Mouse (Mus musculus) limb, embryonic 14.5 days (tissue): ENCODE measurements around the gene Plod1. TPM values are rescaled to one million over a fixed set of nuclear protein-coding genes. Genes with fewer than 3 reads are reported as not detected.

Experiments
- ATAC-seq: fragments of 200-750 bp; cut with Nextera tagmentation; 2 replicates; pipeline ENCODE4 v1.8.0; 2017; ENCODE audit warnings: low read depth, moderate number of reproducible peaks, moderate TSS enrichment; ENCODE audit not compliant: low FRiP score
- DNase-seq: peaks from one replicate; pipeline ENCODE4 v3.0.0-alpha.2; 2015; ENCODE audit warnings: low spot score
- H3K27ac ChIP-seq: fragments of 300-500 bp; sonication (generic); replicated peaks from 2 replicates; pipeline ENCODE4 v1.5.1; 2014; ENCODE audit warnings: low read depth, mild to moderate bottlenecking, low read length, moderate library complexity, mixed read lengths
- H3K27me3 ChIP-seq: fragments of 300-500 bp; sonication (generic); 2 replicates; pipeline ENCODE4 v1.6.1; 2014; ENCODE audit warnings: low read length, mixed read lengths; ENCODE audit not compliant: control insufficient read depth, insufficient read depth
- H3K36me3 ChIP-seq: fragments of 300-500 bp; sonication (generic); 2 replicates; pipeline ENCODE4 v1.6.1; 2014; ENCODE audit warnings: mild to moderate bottlenecking, low read length, moderate library complexity, mixed read lengths; ENCODE audit not compliant: control insufficient read depth, insufficient read depth
- H3K4me1 ChIP-seq: fragments of 300-500 bp; sonication (generic); 2 replicates; pipeline ENCODE4 v1.6.1; 2014; ENCODE audit warnings: antibody characterized with exemption, low read length, mixed read lengths; ENCODE audit not compliant: control insufficient read depth, insufficient read depth
- H3K4me2 ChIP-seq: fragments of 300-500 bp; sonication (generic); replicated peaks from 2 replicates; pipeline ENCODE4 v1.6.1; 2014; ENCODE audit warnings: low read depth, mild to moderate bottlenecking, low read length, moderate library complexity; ENCODE audit not compliant: severe bottlenecking
- H3K4me3 ChIP-seq: fragments of 300-500 bp; sonication (generic); replicated peaks from 2 replicates; pipeline ENCODE4 v1.5.1; 2014; ENCODE audit warnings: low read length
- H3K9ac ChIP-seq: fragments of 300-500 bp; sonication (generic); 2 replicates; pipeline ENCODE4 v1.6.1; 2014; ENCODE audit warnings: mild to moderate bottlenecking, low read depth, low read length, moderate library complexity; ENCODE audit not compliant: severe bottlenecking
- H3K9me3 ChIP-seq: fragments of 300-500 bp; sonication (generic); 2 replicates; pipeline ENCODE4 v1.6.1; 2016; ENCODE audit warnings: low read length; ENCODE audit not compliant: control insufficient read depth
- POLR2A ChIP-seq: fragments of 200-500 bp; IDR thresholded peaks from 2 replicates; pipeline ENCODE4 v1.8.0; 2012; ENCODE audit warnings: inconsistent platforms, mild to moderate bottlenecking, moderate library complexity, borderline replicate concordance; ENCODE audit not compliant: insufficient read depth, insufficient read length; ENCODE audit errors: extremely low read depth
- WGBS: fragments of 180-500 bp; shearing (Covaris S2); extraction: QIAGEN DNeasy Blood & Tissue Kit; methylation state at CpG from one replicate; pipeline ENCODE4 v1.1.7; 2014; 5-methylcytosine and 5-hydroxymethylcytosine counted together
- polyA plus RNA-seq, 2 experiments: library from polyadenylated mRNA; depleted of rRNA in 1 of 2; stranded (reverse) in 1 of 2; unstranded in 1 of 2; fragments of >200 nt; fragmentation: Nextera tagmentation in 1 of 2; extraction: Ambion mirVana in 1 of 2; gene quantifications; 2 replicates each; pipeline versions ENCODE4 v1.2.1 to v1.2.3; 2012 to 2014

Gene Plod1
- polyA plus RNA-seq, 2 experiments, result 93.0 to 104 TPM

DNA sequence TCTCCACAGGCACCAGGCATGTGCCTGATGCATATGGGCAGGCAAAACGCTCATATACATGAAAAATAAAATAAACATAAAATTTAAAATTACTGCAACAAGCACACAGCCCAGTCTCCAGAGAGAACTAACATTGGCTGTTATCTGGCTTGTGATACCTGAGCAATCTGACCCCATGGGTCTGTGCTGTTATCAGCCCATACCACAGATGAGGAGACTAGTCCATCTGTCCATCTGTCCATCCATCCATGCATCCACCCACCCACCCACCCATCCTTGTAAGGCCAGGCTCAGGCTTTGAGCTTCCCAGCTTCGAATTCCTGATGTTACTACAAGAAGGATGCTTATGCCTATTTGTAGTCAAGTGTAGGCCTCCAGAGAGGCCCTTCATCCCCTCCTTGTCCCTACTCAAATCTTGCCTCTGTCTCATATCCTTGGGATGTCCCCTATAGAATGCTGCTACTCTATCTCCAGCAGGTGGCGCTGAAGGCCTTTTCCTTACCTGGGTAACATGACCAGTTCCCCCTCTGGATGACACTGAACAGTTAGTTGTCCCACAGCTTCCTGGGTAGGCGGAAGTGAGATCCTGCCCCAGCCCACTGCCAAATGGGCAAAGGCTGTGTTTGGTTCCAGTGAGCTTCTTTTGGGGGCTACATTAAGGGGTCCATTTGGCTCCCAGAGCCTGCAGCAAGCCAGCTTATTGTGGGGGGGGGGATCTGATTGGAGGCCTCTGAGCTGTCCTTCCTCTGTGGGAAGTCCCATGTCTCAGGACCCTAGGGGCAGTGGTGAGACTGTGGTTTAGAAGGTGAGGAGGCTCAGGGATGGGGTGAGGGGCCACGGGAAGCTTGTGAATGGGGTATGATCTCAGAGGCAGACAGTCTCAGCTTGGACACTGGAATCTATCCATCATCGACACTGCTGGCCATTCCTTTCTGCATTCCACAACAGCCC lies 23.6 kb upstream of the Plod1 start:
- 39% methylated on average over 6 of the region's 6 CpGs for WGBS
- ATAC-seq (no peak), DNase-seq (peak; percentile 73)
- TF ChIP-seq POLR2A, result no peak
- Histone ChIP-seq H3K4me1 (no peaks in the 10 kb centered on the region), H3K9me3 (no peaks in the 10 kb centered on the region), H3K27me3 (no peaks in the 10 kb centered on the region), H3K4me3 (no peak overlapping the region), H3K27ac (no peak overlapping the region), H3K36me3 (no peaks in the 10 kb centered on the region), H3K4me2 (no peak overlapping the region), H3K9ac (no peak overlapping the region)

DNA sequence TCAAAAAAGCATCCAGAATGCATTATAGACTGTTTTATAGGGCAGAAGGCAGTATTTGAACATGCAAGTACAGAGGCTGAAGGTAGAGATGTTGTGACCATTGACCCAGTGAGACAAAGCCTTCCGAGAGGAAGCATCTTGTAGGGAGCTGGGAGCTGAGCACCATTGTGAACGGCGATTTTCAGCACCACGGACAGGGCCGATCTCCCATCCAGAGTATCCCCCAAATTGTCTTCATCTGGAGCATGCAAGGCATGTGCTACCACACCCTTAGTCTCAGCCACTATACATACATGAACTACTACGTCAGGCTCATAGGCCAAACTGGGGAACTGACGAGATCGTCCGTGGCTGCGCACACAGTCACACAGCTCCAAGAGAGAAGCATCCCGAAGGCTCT lies 20.6 kb upstream of the Plod1 start:
- no peak overlapping the region for H3K4me3 ChIP-seq
- ATAC-seq, result no peak
- 41% methylated on average over 11 of the region's 11 CpGs for WGBS
- no peaks in the 10 kb centered on the region for H3K4me1 ChIP-seq
- no peak overlapping the region for H3K4me2 ChIP-seq
- no peak overlapping the region for H3K9ac ChIP-seq
- H3K9me3 ChIP-seq, result no peaks in the 10 kb centered on the region
- no peak overlapping the region for H3K27ac ChIP-seq
- no peaks in the 10 kb centered on the region for H3K27me3 ChIP-seq
- no peaks in the 10 kb centered on the region for H3K36me3 ChIP-seq
- peak; percentile 49 for DNase-seq
- no peak for TF ChIP-seq POLR2A

DNA sequence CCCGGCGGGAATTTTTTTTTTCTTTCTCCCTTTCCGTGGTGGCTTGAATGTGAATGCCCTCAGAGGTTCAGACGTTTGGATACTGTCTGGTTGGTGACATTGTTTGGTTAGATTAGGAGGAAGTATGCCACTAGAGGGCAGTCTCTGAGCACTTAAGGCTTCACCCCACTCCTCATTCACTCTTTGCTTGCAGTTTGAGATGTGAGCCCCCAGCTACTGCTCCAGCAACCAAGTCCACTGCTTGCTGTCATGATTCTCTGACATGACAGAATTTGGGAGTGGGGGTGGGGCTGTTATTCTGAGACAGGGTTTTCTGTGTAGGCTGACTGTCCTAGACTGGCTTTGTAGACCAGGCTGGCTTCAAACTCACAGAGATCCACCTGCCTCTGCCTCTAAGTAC lies 17.0 kb upstream of the Plod1 start:
- 16% methylated on average over 4 of the region's 4 CpGs for WGBS
- 0 out of 2 replicates have a peak, but pooled peaks cover 2% of the 10 kb centered on the region for H3K36me3 ChIP-seq
- no peak overlapping the region for H3K4me3 ChIP-seq
- DNase-seq (peak; percentile 70), ATAC-seq (no peak)
- no peaks in the 10 kb centered on the region for H3K4me1 ChIP-seq
- TF ChIP-seq POLR2A, result no peak
- no peaks in the 10 kb centered on the region for H3K27me3 ChIP-seq
- H3K27ac ChIP-seq, result no peak overlapping the region
- no peaks in the 10 kb centered on the region for H3K9me3 ChIP-seq
- H3K4me2 ChIP-seq, result no peak overlapping the region
- no peak overlapping the region for H3K9ac ChIP-seq

DNA sequence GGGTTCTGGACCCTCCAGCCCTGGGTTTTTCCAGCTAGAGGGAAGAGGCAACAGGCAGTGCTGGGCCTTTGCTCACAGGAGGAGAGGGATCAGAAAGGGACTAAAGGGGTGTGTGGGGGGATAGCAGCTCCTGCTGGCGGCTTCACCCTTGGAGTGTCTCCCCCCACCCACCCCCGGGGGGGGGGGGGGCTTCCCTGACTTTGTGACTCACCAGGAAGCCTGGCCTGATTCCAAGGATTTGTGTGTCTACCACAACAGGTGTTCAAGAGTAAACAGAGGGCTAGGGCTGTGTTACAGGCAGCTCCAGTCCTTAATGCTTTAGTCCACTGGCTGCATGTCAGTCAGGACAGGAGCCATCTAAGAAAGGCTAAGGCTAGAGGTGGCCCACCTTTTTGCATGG lies 10.9 kb upstream of the Plod1 start:
- Histone ChIP-seq H3K36me3 (peaks cover 56% of the 10 kb centered on the region), H3K4me3 (no peak overlapping the region), H3K27ac (no peak overlapping the region), H3K4me1 (no peaks in the 10 kb centered on the region), H3K9ac (no peak overlapping the region), H3K9me3 (no peaks in the 10 kb centered on the region), H3K27me3 (no peaks in the 10 kb centered on the region), H3K4me2 (no peak overlapping the region)
- WGBS, result 64% methylated on average over 2 of the region's 2 CpGs
- no peak for TF ChIP-seq POLR2A
- DNase-seq, result no peak
- ATAC-seq, result no peak

DNA sequence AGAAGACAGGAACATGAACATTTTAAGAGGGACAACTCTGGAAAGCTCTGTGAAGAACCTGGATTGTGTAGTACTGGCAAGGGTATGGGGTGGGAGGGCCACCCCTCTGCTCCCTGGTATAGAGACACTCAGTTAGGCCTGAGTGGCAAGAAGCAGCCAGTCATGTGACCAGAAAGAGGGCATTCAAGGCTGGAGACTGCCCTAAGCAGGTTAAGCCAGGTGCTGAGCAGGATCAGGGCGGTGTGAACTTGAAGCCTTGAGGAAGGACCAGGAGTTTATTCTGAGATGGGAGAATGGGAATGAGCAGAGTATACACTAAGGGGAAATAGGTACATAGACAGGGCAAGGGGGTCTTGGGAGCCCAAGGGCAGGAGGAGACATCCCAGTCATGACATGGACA lies 6.4 kb upstream of the Plod1 start:
- DNase-seq, result no peak
- Histone ChIP-seq H3K27me3 (no peaks in the 10 kb centered on the region), H3K4me2 (no peak overlapping the region), H3K27ac (no peak overlapping the region), H3K9ac (no peak overlapping the region), H3K36me3 (peaks cover 55% of the 10 kb centered on the region), H3K9me3 (no peaks in the 10 kb centered on the region), H3K4me1 (peaks cover 32% of the 10 kb centered on the region), H3K4me3 (no peak overlapping the region)
- ATAC-seq, result no peak
- WGBS, result 90% methylated on average over 1 of the region's 1 CpGs
- TF ChIP-seq POLR2A, result no peak
